Mouse (Mus musculus) heart, adult 2 months (tissue): Measurements from ENCODE around the gene C2cd5. TPM values are rescaled to one million over a fixed set of nuclear protein-coding genes. Genes with fewer than 3 reads are reported as not detected.

Experiments
- DNase-seq, 2 experiments: peaks; one replicate each; pipeline ENCODE4 v3.0.0; 2021
- H3K27ac ChIP-seq: fragments of 200-600 bp; 2 replicates; pipeline ENCODE4 v1.8.1; 2022
- H3K27me3 ChIP-seq: fragments of 200-500 bp; 2 replicates; pipeline ENCODE4 v1.6.1; 2012; ENCODE audit warnings: mild to moderate bottlenecking, low read length, inconsistent platforms, mixed read lengths; ENCODE audit not compliant: control insufficient read depth, insufficient read depth
- H3K36me3 ChIP-seq: fragments of 200-500 bp; 2 replicates; pipeline ENCODE4 v1.6.1; 2012; ENCODE audit warnings: low read length, inconsistent platforms; ENCODE audit not compliant: control insufficient read depth, insufficient read depth
- H3K4me1 ChIP-seq: fragments of 200-500 bp; 2 replicates; pipeline ENCODE4 v1.6.1; 2011; ENCODE audit warnings: low read length; ENCODE audit not compliant: control insufficient read depth, insufficient read depth
- H3K4me3 ChIP-seq: fragments of 200-600 bp; 2 replicates; pipeline ENCODE4 v1.8.1; 2022
- H3K79me2 ChIP-seq: fragments of 200-500 bp; replicated peaks from 2 replicates; pipeline ENCODE4 v1.6.1; 2012; ENCODE audit warnings: mild to moderate bottlenecking, inconsistent platforms, low read length, moderate library complexity, mixed read lengths; ENCODE audit not compliant: control insufficient read depth, insufficient read depth
- H3K9ac ChIP-seq: fragments of 200-500 bp; 2 replicates; pipeline ENCODE4 v1.6.1; 2012; ENCODE audit warnings: low read depth, mild to moderate bottlenecking, control low read depth, inconsistent platforms, low read length, mixed read lengths
- CTCF ChIP-seq: fragments of 200-600 bp; IDR thresholded peaks from 2 replicates; pipeline ENCODE4 v1.8.1; 2022; ENCODE audit warnings: antibody characterized with exemption, mild to moderate bottlenecking, moderate library complexity
- EP300 ChIP-seq: fragments of 200-500 bp; IDR thresholded peaks from 2 replicates; pipeline ENCODE4 v1.6.1; 2011; ENCODE audit warnings: low read depth, low read length, control low read depth; ENCODE audit not compliant: insufficient read depth
- POLR2A ChIP-seq: fragments of 200-500 bp; IDR thresholded peaks from 2 replicates; pipeline ENCODE4 v1.6.1; 2011; ENCODE audit warnings: mild to moderate bottlenecking, low read depth, low read length, control low read depth; ENCODE audit not compliant: insufficient read depth
- WGBS: fragments of 180-500 bp; shearing (Covaris S2); methylation state at CpG from one replicate; pipeline ENCODE4 v1.1.7; 2018; 5-methylcytosine and 5-hydroxymethylcytosine counted together
- intact Hi-C: fragments of 180-260 bp; cut with DNase I; formaldehyde crosslinking; loops from one replicate; pipeline ENCODE4 v1.15.1; 2025
- polyA plus RNA-seq: library from polyadenylated mRNA; depleted of rRNA; stranded (reverse); fragments of >200 nt; gene quantifications from 2 replicates; pipeline ENCODE4 v1.2.3, GENCODE M21; 2012
- total RNA-seq, 2 experiments: library from RNA; stranded (reverse); gene quantifications; 2 replicates each; pipeline ENCODE4 v1.2.3; 2021

The C2cd5 gene
- total and polyA plus RNA-seq, 3 experiments: 8.6 to 10.7 (median 9.9) TPM

GRCm38 (mm10) chr6:143136688-143137087 lies 36.7 kb upstream of the C2cd5 start:
- H3K9ac ChIP-seq: no peak overlapping the region
- no peak overlapping the region for H3K27ac ChIP-seq
- no peak for DNase-seq
- TF ChIP-seq POLR2A: no peak
- TF ChIP-seq CTCF: no peak
- TF ChIP-seq EP300: no peak
- H3K27me3 ChIP-seq: no peaks in the 10 kb centered on the region
- H3K36me3 ChIP-seq: no peaks in the 10 kb centered on the region
- no peaks in the 10 kb centered on the region for H3K79me2 ChIP-seq
- intact Hi-C loops: no loop called here
- no peaks in the 10 kb centered on the region for H3K4me1 ChIP-seq
- no peak overlapping the region for H3K4me3 ChIP-seq
- over 99% methylated on average over 7 of the region's 7 CpGs for WGBS

GRCm38 (mm10) chr6:143135097-143135496 lies 35.2 kb upstream of the C2cd5 start:
- TF ChIP-seq CTCF (no peak), EP300 (no peak), POLR2A (no peak)
- H3K79me2 ChIP-seq: no peaks in the 10 kb centered on the region
- H3K9ac ChIP-seq: no peak overlapping the region
- no peaks in the 10 kb centered on the region for H3K4me1 ChIP-seq
- H3K36me3 ChIP-seq: no peaks in the 10 kb centered on the region
- H3K4me3 ChIP-seq: no peak overlapping the region
- no peaks in the 10 kb centered on the region for H3K27me3 ChIP-seq
- DNase-seq: no peak
- intact Hi-C loops: no loop called here
- H3K27ac ChIP-seq: no peak overlapping the region
- 85% methylated on average over 13 of the region's 13 CpGs for WGBS

GRCm38 (mm10) chr6:143133150-143133549 lies 33.2 kb upstream of the C2cd5 start:
- intact Hi-C loops: no loop called here

GRCm38 (mm10) chr6:143131895-143132652 lies 32.1 kb upstream of the C2cd5 start:
- intact Hi-C loops: no loop called here
- Histone ChIP-seq H3K4me1 (no peaks in the 10 kb centered on the region), H3K79me2 (no peaks in the 10 kb centered on the region), H3K27me3 (no peaks in the 10 kb centered on the region), H3K4me3 (no peak overlapping the region), H3K9ac (no peak overlapping the region), H3K36me3 (no peaks in the 10 kb centered on the region), H3K27ac (no peak overlapping the region)
- DNase-seq: no peak
- TF ChIP-seq CTCF (no peak), POLR2A (no peak), EP300 (no peak)
- WGBS: 65% methylated on average over 6 of the region's 6 CpGs

More at GRCm38 (mm10) chr6:143133150-143133549, 33.2 kb upstream of the C2cd5 start:
- TF ChIP-seq POLR2A (no peak), EP300 (no peak), CTCF (no peak)
- no peak overlapping the region for H3K9ac ChIP-seq
- DNase-seq: no peak
- no peak overlapping the region for H3K27ac ChIP-seq
- no peaks in the 10 kb centered on the region for H3K27me3 ChIP-seq
- H3K79me2 ChIP-seq: no peaks in the 10 kb centered on the region
- no peaks in the 10 kb centered on the region for H3K4me1 ChIP-seq
- WGBS: 92% methylated on average over 2 of the region's 2 CpGs
- H3K36me3 ChIP-seq: no peaks in the 10 kb centered on the region
- no peak overlapping the region for H3K4me3 ChIP-seq

GRCm38 (mm10) chr6:143130411-143130810 lies 30.5 kb upstream of the C2cd5 start:
- no peaks in the 10 kb centered on the region for H3K27me3 ChIP-seq
- H3K9ac ChIP-seq: no peak overlapping the region
- no peak overlapping the region for H3K4me3 ChIP-seq
- TF ChIP-seq POLR2A: no peak
- TF ChIP-seq EP300: no peak
- no peak for TF ChIP-seq CTCF
- H3K4me1 ChIP-seq: no peaks in the 10 kb centered on the region
- WGBS: 67% methylated on average over 4 of the region's 4 CpGs
- H3K79me2 ChIP-seq: no peaks in the 10 kb centered on the region
- DNase-seq: no peak
- intact Hi-C loops: no loop called here
- H3K36me3 ChIP-seq: no peaks in the 10 kb centered on the region
- H3K27ac ChIP-seq: no peak overlapping the region

GRCm38 (mm10) chr6:143129952-143130351 lies 30.0 kb upstream of the C2cd5 start:
- 74% methylated on average over 3 of the region's 3 CpGs for WGBS
- intact Hi-C loops: no loop called here
- Histone ChIP-seq H3K79me2 (no peaks in the 10 kb centered on the region), H3K36me3 (no peaks in the 10 kb centered on the region), H3K4me1 (no peaks in the 10 kb centered on the region), H3K27ac (no peak overlapping the region), H3K27me3 (no peaks in the 10 kb centered on the region), H3K9ac (no peak overlapping the region), H3K4me3 (no peak overlapping the region)
- DNase-seq: no peak
- no peak for TF ChIP-seq POLR2A
- TF ChIP-seq CTCF: no peak
- TF ChIP-seq EP300: no peak
